Mouse (Mus musculus): ENCODE measurements around the gene Kctd15. TPM values are rescaled to one million over a fixed set of nuclear protein-coding genes. Genes with fewer than 3 reads are reported as not detected.

Kctd15 gene
- polyA plus RNA-seq, 1 experiment from 2014 or later = 10.0 TPM

- Histone ChIP-seq H3K9me3 (ENCODE audit: control insufficient read depth, low read length) (no peaks in the 10 kb centered on the region), H3K4me1 (replicated peaks; ENCODE audit: control insufficient read depth, insufficient read depth, low read length) (peaks cover 6% of the 10 kb centered on the region; the same call in 1 of the 2 replicates), H3K4me2 (ENCODE audit: low read length) (peak overlapping the region; percentile 87), H3K9ac (ENCODE audit: low read length) (peak overlapping the region; percentile 51), H3K36me3 (ENCODE audit: control insufficient read depth, insufficient read depth, low read length) (no peaks in the 10 kb centered on the region), H3K4me3 (ENCODE audit: low read depth, low read length) (peak overlapping the region; percentile 43), H3K27ac (ENCODE audit: low read depth) (peak overlapping the region; percentile 51; the same call in 1 of the 2 replicates), H3K27me3 (replicated peaks; ENCODE audit: control insufficient read depth, insufficient read depth, low read length) (no peaks in the 10 kb centered on the region)
- ATAC-seq (replicated peaks; ENCODE audit: low FRiP score, low TSS enrichment, low read depth) = peak; percentile 85
- DNase-seq (ENCODE audit: low spot score) = peak; percentile 75
- 0% methylated on average over 34 of the region's 34 CpGs for WGBS
These were observed 26.1 kb downstream of the Kctd15 start for GRCm38 (mm10) chr7:34630211-34631085.

- no peaks in the 10 kb centered on the region for H3K36me3 ChIP-seq (ENCODE audit: control insufficient read depth, insufficient read depth, low read length)
- ATAC-seq (replicated peaks; ENCODE audit: low FRiP score, low TSS enrichment, low read depth) (no peak; the same call in 1 of the 2 replicates), DNase-seq (ENCODE audit: low spot score) (peak; percentile 57)
- H3K4me3 ChIP-seq (ENCODE audit: low read depth, low read length) = peak overlapping the region; percentile 43
- WGBS = 52% methylated on average over 8 of the region's 8 CpGs
- peak overlapping the region; percentile 87 for H3K4me2 ChIP-seq (ENCODE audit: low read length)
- H3K27ac ChIP-seq (ENCODE audit: low read depth) = peak overlapping the region; percentile 51; the same call in 1 of the 2 replicates
- H3K9me3 ChIP-seq (ENCODE audit: control insufficient read depth, low read length) = no peaks in the 10 kb centered on the region
- H3K9ac ChIP-seq (ENCODE audit: low read length) = peak overlapping the region; percentile 51
- H3K4me1 ChIP-seq (replicated peaks; ENCODE audit: control insufficient read depth, insufficient read depth, low read length) = peaks cover 6% of the 10 kb centered on the region; the same call in 1 of the 2 replicates
- no peaks in the 10 kb centered on the region for H3K27me3 ChIP-seq (replicated peaks; ENCODE audit: control insufficient read depth, insufficient read depth, low read length)
These were observed 26.8 kb downstream of the Kctd15 start for GRCm38 (mm10) chr7:34629702-34630210.

- ATAC-seq (replicated peaks; ENCODE audit: low FRiP score, low TSS enrichment, low read depth) (no peak), DNase-seq (ENCODE audit: low spot score) (no peak)
- Histone ChIP-seq H3K36me3 (ENCODE audit: control insufficient read depth, insufficient read depth, low read length) (no peaks in the 10 kb centered on the region), H3K9ac (ENCODE audit: low read length) (no peak overlapping the region), H3K27me3 (replicated peaks; ENCODE audit: control insufficient read depth, insufficient read depth, low read length) (no peaks in the 10 kb centered on the region), H3K27ac (ENCODE audit: low read depth) (no peak overlapping the region), H3K9me3 (ENCODE audit: control insufficient read depth, low read length) (no peaks in the 10 kb centered on the region), H3K4me1 (replicated peaks; ENCODE audit: control insufficient read depth, insufficient read depth, low read length) (no peaks in the 10 kb centered on the region), H3K4me2 (ENCODE audit: low read length) (no peak overlapping the region), H3K4me3 (ENCODE audit: low read depth, low read length) (no peak overlapping the region)
- WGBS = 33% methylated on average over 2 of the region's 2 CpGs
These were observed 36.1 kb downstream of the Kctd15 start for GRCm38 (mm10) chr7:34620411-34620810.

- H3K27me3 ChIP-seq (replicated peaks; ENCODE audit: control insufficient read depth, insufficient read depth, low read length) = no peaks in the 10 kb centered on the region
- H3K27ac ChIP-seq (ENCODE audit: low read depth) = no peak overlapping the region
- H3K9me3 ChIP-seq (ENCODE audit: control insufficient read depth, low read length) = no peaks in the 10 kb centered on the region
- H3K4me2 ChIP-seq (ENCODE audit: low read length) = no peak overlapping the region
- ATAC-seq (replicated peaks; ENCODE audit: low FRiP score, low TSS enrichment, low read depth) (no peak), DNase-seq (ENCODE audit: low spot score) (no peak)
- H3K4me3 ChIP-seq (ENCODE audit: low read depth, low read length) = no peak overlapping the region
- H3K4me1 ChIP-seq (replicated peaks; ENCODE audit: control insufficient read depth, insufficient read depth, low read length) = no peaks in the 10 kb centered on the region
- no peak overlapping the region for H3K9ac ChIP-seq (ENCODE audit: low read length)
- H3K36me3 ChIP-seq (ENCODE audit: control insufficient read depth, insufficient read depth, low read length) = no peaks in the 10 kb centered on the region
- WGBS = 81% methylated on average over 11 of the region's 11 CpGs
These were observed 38.2 kb downstream of the Kctd15 start for GRCm38 (mm10) chr7:34618141-34618890.

GRCm38 (mm10) chr7:34616275-34616674, 40.3 kb downstream of the Kctd15 start:
- DNase-seq (ENCODE audit: low spot score) (no peak), ATAC-seq (replicated peaks; ENCODE audit: low FRiP score, low TSS enrichment, low read depth) (no peak)
- 84% methylated on average over 2 of the region's 2 CpGs for WGBS
- Histone ChIP-seq H3K9ac (ENCODE audit: low read length) (no peak overlapping the region), H3K27ac (ENCODE audit: low read depth) (no peak overlapping the region), H3K4me1 (replicated peaks; ENCODE audit: control insufficient read depth, insufficient read depth, low read length) (no peaks in the 10 kb centered on the region), H3K36me3 (ENCODE audit: control insufficient read depth, insufficient read depth, low read length) (no peaks in the 10 kb centered on the region), H3K4me3 (ENCODE audit: low read depth, low read length) (no peak overlapping the region), H3K9me3 (ENCODE audit: control insufficient read depth, low read length) (no peaks in the 10 kb centered on the region), H3K27me3 (replicated peaks; ENCODE audit: control insufficient read depth, insufficient read depth, low read length) (no peaks in the 10 kb centered on the region), H3K4me2 (ENCODE audit: low read length) (no peak overlapping the region)

GRCm38 (mm10) chr7:34610445-34610844, 46.1 kb downstream of the Kctd15 start:
- Histone ChIP-seq H3K4me2 (ENCODE audit: low read length) (no peak overlapping the region), H3K9me3 (ENCODE audit: control insufficient read depth, low read length) (no peaks in the 10 kb centered on the region), H3K9ac (ENCODE audit: low read length) (no peak overlapping the region), H3K27me3 (replicated peaks; ENCODE audit: control insufficient read depth, insufficient read depth, low read length) (no peaks in the 10 kb centered on the region), H3K36me3 (ENCODE audit: control insufficient read depth, insufficient read depth, low read length) (no peaks in the 10 kb centered on the region), H3K4me3 (ENCODE audit: low read depth, low read length) (no peak overlapping the region), H3K4me1 (replicated peaks; ENCODE audit: control insufficient read depth, insufficient read depth, low read length) (0 out of 2 replicates have a peak, but pooled peaks cover 4% of the 10 kb centered on the region), H3K27ac (ENCODE audit: low read depth) (no peak overlapping the region)
- ATAC-seq (replicated peaks; ENCODE audit: low FRiP score, low TSS enrichment, low read depth) (no peak), DNase-seq (ENCODE audit: low spot score) (no peak)
- WGBS = 59% methylated on average over 6 of the region's 6 CpGs

GRCm38 (mm10) chr7:34607334-34607970, 49.1 kb downstream of the Kctd15 start:
- no peaks in the 10 kb centered on the region for H3K9me3 ChIP-seq (ENCODE audit: control insufficient read depth, low read length)
- ATAC-seq (replicated peaks; ENCODE audit: low FRiP score, low TSS enrichment, low read depth) (no peak), DNase-seq (ENCODE audit: low spot score) (no peak)
- H3K27ac ChIP-seq (ENCODE audit: low read depth) = no peak overlapping the region
- H3K27me3 ChIP-seq (replicated peaks; ENCODE audit: control insufficient read depth, insufficient read depth, low read length) = no peaks in the 10 kb centered on the region
- no peak overlapping the region for H3K4me3 ChIP-seq (ENCODE audit: low read depth, low read length)
- 85% methylated on average over 5 of the region's 5 CpGs for WGBS
- no peak overlapping the region for H3K4me2 ChIP-seq (ENCODE audit: low read length)
- 0 out of 2 replicates have a peak, but pooled peaks cover 4% of the 10 kb centered on the region for H3K4me1 ChIP-seq (replicated peaks; ENCODE audit: control insufficient read depth, insufficient read depth, low read length)
- no peak overlapping the region for H3K9ac ChIP-seq (ENCODE audit: low read length)
- no peaks in the 10 kb centered on the region for H3K36me3 ChIP-seq (ENCODE audit: control insufficient read depth, insufficient read depth, low read length)

- Histone ChIP-seq H3K36me3 (ENCODE audit: control insufficient read depth, insufficient read depth, low read length) (no peaks in the 10 kb centered on the region), H3K4me2 (ENCODE audit: low read length) (no peak overlapping the region), H3K4me3 (ENCODE audit: low read depth, low read length) (no peak overlapping the region), H3K4me1 (replicated peaks; ENCODE audit: control insufficient read depth, insufficient read depth, low read length) (0 out of 2 replicates have a peak, but pooled peaks cover 4% of the 10 kb centered on the region), H3K27me3 (replicated peaks; ENCODE audit: control insufficient read depth, insufficient read depth, low read length) (no peaks in the 10 kb centered on the region), H3K9me3 (ENCODE audit: control insufficient read depth, low read length) (no peaks in the 10 kb centered on the region), H3K9ac (ENCODE audit: low read length) (no peak overlapping the region), H3K27ac (ENCODE audit: low read depth) (no peak overlapping the region)
- 46% methylated on average over 11 of the region's 11 CpGs for WGBS
- ATAC-seq (replicated peaks; ENCODE audit: low FRiP score, low TSS enrichment, low read depth) (no peak), DNase-seq (ENCODE audit: low spot score) (no peak)
These were observed 49.8 kb downstream of the Kctd15 start for GRCm38 (mm10) chr7:34606729-34607128.
